Mouse (Mus musculus) forebrain, embryonic 16.5 days (tissue): Measurements from ENCODE around the gene Olfr1496. TPM values are rescaled to one million over a fixed set of nuclear protein-coding genes. Genes with fewer than 3 reads are reported as not detected.

Experiments used
- ATAC-seq: fragments of 200-750 bp; cut with Nextera tagmentation; 2 replicates; pipeline ENCODE4 v1.8.0; 2017; ENCODE audit warnings: mild to moderate bottlenecking, moderate library complexity
- H3K27ac ChIP-seq: fragments of 300-500 bp; sonication (generic); 2 replicates; pipeline ENCODE4 v1.5.1; 2014; ENCODE audit warnings: low read length, control low read depth
- H3K27me3 ChIP-seq: fragments of 300-500 bp; sonication (generic); replicated peaks from 2 replicates; pipeline ENCODE4 v1.6.1; 2014; ENCODE audit warnings: low read length; ENCODE audit not compliant: control insufficient read depth, insufficient read depth
- H3K36me3 ChIP-seq: fragments of 300-500 bp; sonication (generic); 2 replicates; pipeline ENCODE4 v1.6.1; 2014; ENCODE audit not compliant: control insufficient read depth, insufficient read depth
- H3K4me1 ChIP-seq: fragments of 300-500 bp; sonication (generic); replicated peaks from 2 replicates; pipeline ENCODE4 v1.6.1; 2014; ENCODE audit warnings: low read length; ENCODE audit not compliant: control insufficient read depth, insufficient read depth
- H3K4me2 ChIP-seq: fragments of 300-500 bp; sonication (generic); 2 replicates; pipeline ENCODE4 v1.6.1; 2014; ENCODE audit warnings: mild to moderate bottlenecking, low read length, control low read depth
- H3K4me3 ChIP-seq: fragments of 300-500 bp; sonication (generic); replicated peaks from 2 replicates; pipeline ENCODE4 v1.5.1; 2014; ENCODE audit warnings: mild to moderate bottlenecking, low read length, control low read depth
- H3K9ac ChIP-seq: fragments of 300-500 bp; sonication (generic); replicated peaks from 2 replicates; pipeline ENCODE4 v1.6.1; 2014; ENCODE audit warnings: low read depth, low read length, control low read depth
- H3K9me3 ChIP-seq: fragments of 300-500 bp; sonication (generic); 2 replicates; pipeline ENCODE4 v1.6.1; 2016; ENCODE audit warnings: low read length; ENCODE audit not compliant: control insufficient read depth
- WGBS: fragments of 180-500 bp; shearing (Covaris S2); extraction: QIAGEN DNeasy Blood & Tissue Kit; methylation state at CpG from one replicate; pipeline ENCODE4 v1.1.7; 2014; 5-methylcytosine and 5-hydroxymethylcytosine counted together
- polyA plus RNA-seq: library from polyadenylated mRNA; unstranded; fragments of >200 nt; fragmentation: Nextera tagmentation; extraction: Ambion mirVana; gene quantifications from 2 replicates; pipeline ENCODE4 v1.2.1, GENCODE M21; 2015

Gene Olfr1496
- polyA plus RNA-seq, 1 experiment from 2014 or later = not detected

DNA sequence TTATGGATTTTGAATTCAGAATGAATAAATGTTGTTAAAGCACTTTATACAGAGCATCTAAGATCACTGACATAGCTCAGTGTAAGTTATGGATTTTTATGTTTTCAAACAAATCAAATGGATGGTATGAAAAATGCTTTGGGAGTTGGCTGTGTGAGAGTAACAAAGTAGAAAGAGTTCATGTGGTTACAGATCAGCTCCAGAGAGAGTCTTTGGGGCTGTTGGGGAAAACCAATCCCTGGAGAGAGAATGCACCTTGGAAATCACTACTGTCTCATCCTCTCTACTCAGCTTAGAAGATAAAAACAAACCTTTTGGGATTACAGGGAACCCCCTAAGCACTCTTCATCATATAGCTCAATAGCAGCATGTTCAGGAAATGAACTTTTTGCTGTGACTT is 41.7 kb downstream of the Olfr1496 start, which contains the start of gene Olfr1499:
Gene Olfr1499, minus strand, starts transcription at position 101 of the 400 bp plus-strand sequence.
- Histone ChIP-seq H3K27me3 (no peaks in the 10 kb centered on the region), H3K27ac (no peak within 1 kb of the TSS), H3K4me1 (no peaks in the 10 kb centered on the region), H3K9me3 (no peaks in the 10 kb centered on the region), H3K4me3 (no peak within 1 kb of the TSS), H3K9ac (no peak within 1 kb of the TSS), H3K4me2 (no peak within 1 kb of the TSS), H3K36me3 (no peaks in the 10 kb centered on the region)
- ATAC-seq = no peak

DNA sequence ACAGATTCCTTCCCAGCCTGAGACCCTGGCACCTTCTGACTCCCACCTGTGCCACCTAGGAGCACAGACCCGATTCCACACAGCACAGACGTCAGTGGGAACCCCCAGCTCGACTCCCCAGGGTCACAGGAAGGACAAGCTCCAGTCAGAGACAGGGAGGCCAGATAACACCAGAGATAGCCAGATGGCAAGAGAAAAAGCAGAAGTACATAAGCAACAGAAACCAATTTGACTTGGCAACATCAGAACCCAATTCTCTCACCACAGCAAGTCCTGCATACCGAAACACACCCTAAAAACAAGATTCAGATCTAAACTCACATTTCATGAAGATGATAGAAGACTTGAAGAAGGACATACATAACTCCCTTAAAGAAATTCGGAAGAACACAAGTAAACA is 43.2 kb downstream of the Olfr1496 start:
- WGBS = 63% methylated on average over 5 of the region's 5 CpGs
- H3K9me3 ChIP-seq = no peaks in the 10 kb centered on the region
- H3K4me1 ChIP-seq = no peaks in the 10 kb centered on the region
- no peak overlapping the region for H3K27ac ChIP-seq
- H3K27me3 ChIP-seq = no peaks in the 10 kb centered on the region
- H3K4me2 ChIP-seq = no peak overlapping the region
- no peaks in the 10 kb centered on the region for H3K36me3 ChIP-seq
- no peak overlapping the region for H3K9ac ChIP-seq
- no peak for ATAC-seq
- H3K4me3 ChIP-seq = no peak overlapping the region

DNA sequence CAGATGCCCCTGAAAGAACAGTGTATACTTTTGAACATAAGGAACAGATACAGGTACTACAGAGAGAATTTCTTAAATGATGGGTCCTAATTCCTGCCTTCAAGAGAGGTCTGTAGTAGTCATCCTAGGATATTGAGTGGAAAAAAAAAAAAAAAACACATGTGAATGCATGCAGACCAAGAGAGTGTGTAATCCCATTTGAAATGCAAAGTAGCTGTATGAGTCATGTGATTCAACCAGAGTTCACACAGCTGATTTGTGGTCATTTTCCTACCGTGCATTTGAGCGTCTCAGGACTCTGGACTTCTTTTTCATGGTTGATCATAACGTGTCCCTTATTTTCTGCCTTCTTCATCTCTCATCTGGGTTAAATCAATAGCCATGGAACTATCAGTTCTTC is 50.8 kb downstream of the Olfr1496 start:
- Histone ChIP-seq H3K27ac (no peak overlapping the region), H3K36me3 (no peaks in the 10 kb centered on the region), H3K4me1 (no peaks in the 10 kb centered on the region), H3K27me3 (no peaks in the 10 kb centered on the region), H3K9ac (no peak overlapping the region), H3K4me2 (no peak overlapping the region), H3K4me3 (no peak overlapping the region), H3K9me3 (no peaks in the 10 kb centered on the region)
- ATAC-seq = no peak
- WGBS = 65% methylated on average over 3 of the region's 3 CpGs

DNA sequence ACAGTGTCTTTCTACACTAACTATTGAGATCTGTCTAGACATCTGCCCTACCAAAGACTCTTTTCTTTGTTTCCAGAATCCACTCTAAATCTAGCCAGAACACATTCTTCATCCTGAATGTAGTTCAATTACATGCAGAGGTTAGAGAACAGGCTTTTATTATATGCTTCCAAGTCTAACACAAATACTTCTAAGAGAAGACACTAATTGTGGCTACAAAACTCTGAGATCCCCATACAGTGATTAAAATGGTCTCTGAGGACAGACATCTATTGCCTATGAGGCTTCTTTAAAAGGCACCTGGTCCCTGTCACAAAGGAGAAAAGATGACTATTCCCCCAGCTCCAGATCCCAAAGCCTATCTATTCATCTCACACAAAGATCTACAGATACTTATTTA is 52.7 kb downstream of the Olfr1496 start, which contains the start of gene Olfr1500:
Gene Olfr1500, minus strand, starts transcription at position 101 of the 400 bp plus-strand sequence.
- H3K9ac ChIP-seq = no peak within 1 kb of the TSS
- no peak within 1 kb of the TSS for H3K27ac ChIP-seq
- no peak within 1 kb of the TSS for H3K4me3 ChIP-seq
- no peaks in the 10 kb centered on the region for H3K27me3 ChIP-seq
- H3K4me2 ChIP-seq = no peak within 1 kb of the TSS
- no peaks in the 10 kb centered on the region for H3K36me3 ChIP-seq
- H3K4me1 ChIP-seq = no peaks in the 10 kb centered on the region
- H3K9me3 ChIP-seq = no peaks in the 10 kb centered on the region
- no peak for ATAC-seq

Other genes starting within 250 kb of the Olfr1496 start
- gene Olfr1480, start 250.0 kb upstream of the Olfr1496 start, polyA plus RNA-seq = not detected in 2 replicates
- not detected in 2 replicates for gene Olfr1484, start 194.4 kb upstream of the Olfr1496 start, polyA plus RNA-seq
- not detected in 2 replicates for gene Olfr1487, start 160.5 kb upstream of the Olfr1496 start, polyA plus RNA-seq
- gene Olfr1489, start 146.3 kb upstream of the Olfr1496 start, polyA plus RNA-seq = not detected in 2 replicates
- not detected in 2 replicates for gene Olfr1490, start 126.8 kb upstream of the Olfr1496 start, polyA plus RNA-seq
- not detected in 2 replicates for gene Olfr1491, start 80.6 kb upstream of the Olfr1496 start, polyA plus RNA-seq
- not detected in 2 replicates for gene Olfr1493-ps1, start 54.6 kb upstream of the Olfr1496 start, polyA plus RNA-seq
- not detected in 2 replicates for gene Olfr1494, start 38.1 kb upstream of the Olfr1496 start, polyA plus RNA-seq
- gene Olfr1495, start 13.3 kb upstream of the Olfr1496 start, polyA plus RNA-seq = not detected in 2 replicates
- gene Olfr1497, start 20.3 kb downstream of the Olfr1496 start, polyA plus RNA-seq = not detected in 2 replicates
- gene Olfr1499, start 41.6 kb downstream of the Olfr1496 start, polyA plus RNA-seq = not detected in 2 replicates
- not detected in 2 replicates for gene Olfr1500, start 52.6 kb downstream of the Olfr1496 start, polyA plus RNA-seq
- gene Olfr1501, start 72.8 kb downstream of the Olfr1496 start, polyA plus RNA-seq = not detected in 2 replicates
- gene Olfr1502, start 83.9 kb downstream of the Olfr1496 start, polyA plus RNA-seq = not detected in 2 replicates
- gene Olfr1504, start 120.0 kb downstream of the Olfr1496 start, polyA plus RNA-seq = not detected in 2 replicates
- not detected in 2 replicates for gene Olfr1505, start 135.7 kb downstream of the Olfr1496 start, polyA plus RNA-seq